8 mouse cellular contexts compared by ENCODE assay signal in genomic region chr9:107723794-107724531, GRCm38 (mm10). TPM values are rescaled to one million over a fixed set of nuclear protein-coding genes. Genes with fewer than 3 reads are reported as not detected.
A peak's percentile ranks its signal among the peaks of the same experiment; 100 is the strongest.
DNase-seq lines count a peak whose midpoint lies in the region; ATAC-seq and TF ChIP-seq lines count a peak whose summit lies in the region.

No protein-coding gene starts in this region.

- no peak overlapping the region for H3K9ac ChIP-seq in forebrain, embryonic 13.5 days
- H3K9ac ChIP-seq in hindbrain, postnatal 0 days (replicated peaks; ENCODE audit: low read length): 0 out of 2 replicates have a peak overlapping the region, but pooled peaks have one; percentile 3
- H3K9ac ChIP-seq in liver, embryonic 12.5 days: no peak overlapping the region

- TF ChIP-seq CTCF in hindbrain, postnatal 0 days (IDR thresholded peaks at IDR 0.05; ENCODE audit: low read depth): no peak

- 0 out of 2 replicates have a peak overlapping the region, but pooled peaks have one; percentile 36 for H3K27ac ChIP-seq in forebrain, embryonic 13.5 days
- H3K27ac ChIP-seq in hindbrain, postnatal 0 days: peak overlapping the region; percentile 51; the same call in 1 of the 2 replicates
- H3K27ac ChIP-seq in liver, embryonic 12.5 days: peak overlapping the region; percentile 33; the same call in 1 of the 2 replicates

- no peaks in the 10 kb centered on the region for H3K36me3 ChIP-seq in forebrain, embryonic 13.5 days (ENCODE audit: poor library complexity, severe bottlenecking)
- no peaks in the 10 kb centered on the region for H3K36me3 ChIP-seq in hindbrain, postnatal 0 days (ENCODE audit: insufficient read depth, low read length)
- H3K36me3 ChIP-seq in liver, embryonic 12.5 days: no peaks in the 10 kb centered on the region

- ATAC-seq in forebrain, embryonic 13.5 days: peak; percentile 71
- ATAC-seq in hindbrain, postnatal 0 days: peak; percentile 66
- 0 out of 2 replicates have a peak, but pooled peaks have one; percentile 28 for ATAC-seq in liver, embryonic 12.5 days

- H3K4me2 ChIP-seq in forebrain, embryonic 13.5 days: peak overlapping the region; percentile 40
- peak overlapping the region; percentile 36 for H3K4me2 ChIP-seq in hindbrain, postnatal 0 days (ENCODE audit: low read depth, low read length)
- H3K4me2 ChIP-seq in liver, embryonic 12.5 days: peak overlapping the region; percentile 34

- H3K4me3 ChIP-seq in forebrain, embryonic 13.5 days: no peak overlapping the region
- H3K4me3 ChIP-seq in hindbrain, postnatal 0 days (ENCODE audit: low read length): no peak overlapping the region
- no peak overlapping the region for H3K4me3 ChIP-seq in liver, embryonic 12.5 days

- DNase-seq in adrenal gland, adult (ENCODE audit: inconsistent age in 2 of 2, low spot score in 1 of 2): peak; percentile 79 to 91
- no peak for DNase-seq in adrenal gland, postnatal 4 days (ENCODE audit: low spot score in 2 of 2)
- DNase-seq in hindbrain, postnatal 0 days (ENCODE audit: low spot score): peak; percentile 76
- peak; percentile 55 for DNase-seq in naive thymus-derived CD4-positive, alpha-beta T cell, adult 2 months (ENCODE audit: low read depth)
- DNase-seq in urinary bladder, postnatal 36 days (ENCODE audit: low spot score in 2 of 2): no peak
- DNase-seq in spleen, postnatal 10 days (ENCODE audit: low spot score in 2 of 2): no peak

- WGBS in forebrain, embryonic 13.5 days: 4% methylated on average over 11 of the region's 11 CpGs
- 9% methylated on average over 11 of the region's 11 CpGs for WGBS in hindbrain, postnatal 0 days
- 3% methylated on average over 10 of the region's 11 CpGs for WGBS in liver, embryonic 12.5 days (ENCODE audit: insufficient replicate concordance)

- H3K27me3 ChIP-seq in forebrain, embryonic 13.5 days: no peaks in the 10 kb centered on the region; the same call in 1 of the 2 replicates
- H3K27me3 ChIP-seq in hindbrain, postnatal 0 days (ENCODE audit: insufficient read depth, low read length): no peaks in the 10 kb centered on the region
- H3K27me3 ChIP-seq in liver, embryonic 12.5 days (replicated peaks): peaks cover 40% of the 10 kb centered on the region

- H3K4me1 ChIP-seq in forebrain, embryonic 13.5 days: peaks cover 45% of the 10 kb centered on the region
- H3K4me1 ChIP-seq in hindbrain, postnatal 0 days (ENCODE audit: insufficient read depth, low read length): peaks cover 18% of the 10 kb centered on the region; the same call in 1 of the 2 replicates
- peaks cover 45% of the 10 kb centered on the region for H3K4me1 ChIP-seq in liver, embryonic 12.5 days

- no peaks in the 10 kb centered on the region for H3K9me3 ChIP-seq in forebrain, embryonic 13.5 days (replicated peaks)
- H3K9me3 ChIP-seq in hindbrain, postnatal 0 days (ENCODE audit: low read length): no peaks in the 10 kb centered on the region
- no peaks in the 10 kb centered on the region for H3K9me3 ChIP-seq in liver, embryonic 12.5 days (replicated peaks)

RNA-seq across cellular contexts. Expression of gene Sema3f, which starts 13.7 kb away (rescaled TPM):
- 10 to 100 TPM; 28.9 to 32.8 TPM for total RNA-seq in adrenal gland, postnatal 4 days (2021)
- polyA plus RNA-seq in forebrain, embryonic 13.5 days (2015; fragmentation: Nextera tagmentation; extraction: Ambion mirVana): 6.8 and 7.7 TPM in 2 replicates
- total RNA-seq in hindbrain, postnatal 0 days (2014; rRNA removed): 65.4 and 81.3 TPM in 2 replicates
- 7.5 and 8.7 TPM in 2 replicates for polyA plus RNA-seq in hindbrain, postnatal 0 days (2015; fragmentation: Nextera tagmentation; extraction: Ambion mirVana)
- polyA plus RNA-seq in liver, embryonic 12.5 days (2016; fragmentation: Nextera tagmentation; extraction: Ambion mirVana): 3.9 and 4.2 TPM in 2 replicates

RNA-seq across cellular contexts. Expression of gene Gnat1, which starts 44.5 kb away (rescaled TPM):
- 1 to 10 TPM in 1 of 2 experiments, under 1 TPM in 1; 0.73 to 1.6 TPM for total RNA-seq in adrenal gland, postnatal 4 days (2021)
- 1.3 and 1.8 TPM in 2 replicates for polyA plus RNA-seq in forebrain, embryonic 13.5 days (2015; fragmentation: Nextera tagmentation; extraction: Ambion mirVana)
- total RNA-seq in hindbrain, postnatal 0 days (2014; rRNA removed): 0.52 TPM in 1 of 2 replicates, not detected in the other
- polyA plus RNA-seq in hindbrain, postnatal 0 days (2015; fragmentation: Nextera tagmentation; extraction: Ambion mirVana): 2.4 and 2.7 TPM in 2 replicates
- 1.9 and 2.4 TPM in 2 replicates for polyA plus RNA-seq in liver, embryonic 12.5 days (2016; fragmentation: Nextera tagmentation; extraction: Ambion mirVana)

RNA-seq across cellular contexts. Expression of gene Rbm5, which starts 46.8 kb away (rescaled TPM):
- 100 to 1,000 TPM; 152 to 155 TPM for total RNA-seq in adrenal gland, postnatal 4 days (2021)
- 256 and 261 TPM in 2 replicates for polyA plus RNA-seq in forebrain, embryonic 13.5 days (2015; fragmentation: Nextera tagmentation; extraction: Ambion mirVana)
- 85.5 and 149 TPM in 2 replicates for total RNA-seq in hindbrain, postnatal 0 days (2014; rRNA removed)
- 142 and 148 TPM in 2 replicates for polyA plus RNA-seq in hindbrain, postnatal 0 days (2015; fragmentation: Nextera tagmentation; extraction: Ambion mirVana)
- 84.3 and 88.6 TPM in 2 replicates for polyA plus RNA-seq in liver, embryonic 12.5 days (2016; fragmentation: Nextera tagmentation; extraction: Ambion mirVana)

RNA-seq across cellular contexts. Expression of gene Slc38a3, which starts 54.6 kb away (rescaled TPM):
- 10 to 100 TPM; 10.1 to 37.4 TPM for total RNA-seq in adrenal gland, postnatal 4 days (2021)
- polyA plus RNA-seq in forebrain, embryonic 13.5 days (2015; fragmentation: Nextera tagmentation; extraction: Ambion mirVana): 14.3 and 14.6 TPM in 2 replicates
- 102 and 134 TPM in 2 replicates for total RNA-seq in hindbrain, postnatal 0 days (2014; rRNA removed)
- polyA plus RNA-seq in hindbrain, postnatal 0 days (2015; fragmentation: Nextera tagmentation; extraction: Ambion mirVana): 52.1 and 54.5 TPM in 2 replicates
- polyA plus RNA-seq in liver, embryonic 12.5 days (2016; fragmentation: Nextera tagmentation; extraction: Ambion mirVana): 2.8 and 3.3 TPM in 2 replicates

Comparison
In these comparisons a context has a peak if more than half of its experiments do, and no peak if none do; other contexts are left out.
1. DNase-seq: peak in adrenal gland, adult (2 of 2), hindbrain, postnatal 0 days (single experiment) and naive thymus-derived CD4-positive, alpha-beta T cell, adult 2 months (single experiment); none in adrenal gland, postnatal 4 days (0 of 2), urinary bladder, postnatal 36 days (0 of 2) and spleen, postnatal 10 days (0 of 2).
2. Peak in every context shown above with its lines, with median percentiles within 50 percentile points of each other: ATAC-seq, H3K27ac ChIP-seq and H3K4me2 ChIP-seq.